Mouse (Mus musculus) layer of hippocampus, postnatal 10 days (tissue): ENCODE measurements around the gene Kalrn. TPM values are rescaled to one million over a fixed set of nuclear protein-coding genes. Genes with fewer than 3 reads are reported as not detected.

Source experiments
- DNase-seq, 2 experiments: peaks; one replicate each; pipeline ENCODE4 v3.0.0; 2021; ENCODE audit warnings: low spot score in 2 of 2
- total RNA-seq, 2 experiments: library from RNA; stranded (reverse); gene quantifications; 2 replicates each; pipeline ENCODE4 v1.2.3; 2021

Kalrn gene
- total RNA-seq, 2 experiments from 2014 or later: 312 to 341 TPM

- no peak for DNase-seq
These were observed 627.3 kb downstream of the Kalrn start for GRCm38 (mm10) chr16:33946021-33946420.

- no peak for DNase-seq
These were observed 628.6 kb downstream of the Kalrn start for GRCm38 (mm10) chr16:33944772-33945171.

GRCm38 (mm10) chr16:33944126-33944525 lies 629.2 kb downstream of the Kalrn start:
- no peak for DNase-seq

DNA sequence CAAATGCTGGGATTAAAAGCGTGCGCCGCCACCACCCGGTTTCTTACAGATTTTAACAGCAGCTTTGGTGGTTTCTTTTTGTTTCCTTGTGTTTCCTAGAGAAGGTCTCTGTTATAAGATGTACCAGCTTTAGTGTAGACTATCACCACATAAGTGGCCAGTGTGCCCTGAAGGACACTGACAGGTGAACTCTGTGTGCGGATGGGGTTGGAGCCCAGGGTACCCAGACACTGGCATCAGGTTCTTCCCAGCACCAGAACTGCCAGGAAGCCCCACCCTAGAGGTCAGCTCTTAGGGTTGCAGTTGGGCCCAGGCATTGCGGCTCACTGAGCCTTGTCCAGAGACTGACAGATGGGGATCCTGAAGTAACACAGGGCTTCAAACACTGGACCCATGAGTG lies 629.9 kb downstream of the Kalrn start:
- DNase-seq: no peak

- DNase-seq: no peak
These were observed 631.0 kb downstream of the Kalrn start for GRCm38 (mm10) chr16:33942341-33942740.

- peak; percentile 46 to 62 for DNase-seq
These were observed 632.0 kb downstream of the Kalrn start for GRCm38 (mm10) chr16:33941271-33941781.

GRCm38 (mm10) chr16:33940095-33940494 lies 633.2 kb downstream of the Kalrn start:
- no peak for DNase-seq

DNA sequence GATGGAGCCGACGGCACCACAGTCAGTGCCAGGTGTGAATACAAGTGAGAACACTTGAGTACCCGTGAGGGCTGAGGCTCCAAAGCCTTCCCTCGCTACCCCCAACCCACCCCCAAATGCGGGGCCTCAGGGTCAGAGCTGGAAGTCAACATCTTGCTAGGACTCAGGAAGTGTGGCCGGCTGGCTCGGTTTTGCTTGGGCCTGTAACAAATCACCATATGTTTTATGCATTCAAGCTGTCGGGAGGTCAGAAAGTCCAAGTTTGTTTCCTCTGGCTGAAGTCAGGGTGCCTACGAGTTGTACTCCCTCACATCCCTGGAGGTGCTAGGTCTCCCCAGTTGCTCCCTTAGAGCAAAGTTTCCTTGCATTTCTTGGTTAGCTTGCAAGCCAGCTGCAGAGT lies 633.7 kb downstream of the Kalrn start:
- DNase-seq: no peak

- no peak for DNase-seq
These were observed 634.2 kb downstream of the Kalrn start for GRCm38 (mm10) chr16:33939133-33939531.

GRCm38 (mm10) chr16:33938311-33939132 lies 634.8 kb downstream of the Kalrn start:
- DNase-seq: no peak

DNA sequence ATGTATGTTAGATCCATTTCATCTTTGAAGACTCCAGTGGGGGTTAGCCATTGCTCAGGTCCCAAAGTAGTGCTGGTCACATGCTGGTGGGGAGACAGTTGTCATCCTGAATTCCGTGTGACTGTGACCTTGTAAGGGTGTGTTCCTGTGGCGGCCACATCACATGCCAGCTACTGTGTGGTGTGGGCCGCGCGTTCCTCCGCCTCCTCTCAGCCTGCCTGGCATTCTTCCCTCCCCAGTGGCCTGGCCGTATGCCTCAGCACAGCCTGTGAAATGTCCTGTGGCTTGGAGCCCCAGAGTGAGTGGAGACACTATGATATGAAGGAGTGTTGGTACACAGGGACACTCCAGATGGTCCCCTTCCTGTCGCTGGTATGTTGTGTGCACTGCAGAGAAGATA lies 635.8 kb downstream of the Kalrn start:
- DNase-seq: peak; percentile 55 to 61

DNA sequence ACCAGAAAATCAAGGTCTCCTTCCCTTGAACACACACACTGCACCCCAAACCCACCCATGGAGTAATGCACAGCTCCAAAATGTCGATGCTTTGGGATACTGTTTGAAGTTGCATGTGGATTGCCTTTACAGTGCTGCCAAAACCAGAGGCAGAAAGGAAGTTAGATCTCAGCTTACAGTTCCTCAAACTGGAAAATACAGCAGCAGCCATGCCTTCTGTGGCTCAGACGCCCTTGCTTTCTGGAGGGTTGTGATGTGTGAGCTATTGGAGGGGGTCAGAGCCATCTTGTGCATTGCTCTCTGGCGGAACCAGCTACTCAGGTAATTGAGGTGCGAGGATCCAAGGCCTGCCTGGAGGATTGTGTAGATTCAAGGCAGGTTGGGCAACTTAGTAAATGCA lies 636.4 kb downstream of the Kalrn start:
- no peak for DNase-seq

DNA sequence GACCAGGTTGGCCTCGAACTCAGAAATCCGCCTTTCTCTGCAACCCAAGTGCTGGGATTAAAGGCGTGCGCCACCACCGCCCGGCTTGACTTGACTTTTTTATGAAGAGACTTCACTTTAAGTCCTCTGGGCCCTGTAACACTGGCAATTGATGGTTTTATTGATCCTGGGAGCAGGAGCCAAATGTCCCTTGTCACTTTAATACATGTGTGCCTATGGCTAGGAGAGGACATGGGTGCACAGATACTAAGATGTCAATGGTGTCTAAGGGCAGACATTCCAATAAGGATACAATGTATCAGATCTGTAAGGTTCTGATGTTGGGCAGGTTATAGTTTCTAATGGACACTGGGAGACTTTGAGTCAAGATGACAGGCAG lies 637.9 kb downstream of the Kalrn start:
- no peak for DNase-seq

DNA sequence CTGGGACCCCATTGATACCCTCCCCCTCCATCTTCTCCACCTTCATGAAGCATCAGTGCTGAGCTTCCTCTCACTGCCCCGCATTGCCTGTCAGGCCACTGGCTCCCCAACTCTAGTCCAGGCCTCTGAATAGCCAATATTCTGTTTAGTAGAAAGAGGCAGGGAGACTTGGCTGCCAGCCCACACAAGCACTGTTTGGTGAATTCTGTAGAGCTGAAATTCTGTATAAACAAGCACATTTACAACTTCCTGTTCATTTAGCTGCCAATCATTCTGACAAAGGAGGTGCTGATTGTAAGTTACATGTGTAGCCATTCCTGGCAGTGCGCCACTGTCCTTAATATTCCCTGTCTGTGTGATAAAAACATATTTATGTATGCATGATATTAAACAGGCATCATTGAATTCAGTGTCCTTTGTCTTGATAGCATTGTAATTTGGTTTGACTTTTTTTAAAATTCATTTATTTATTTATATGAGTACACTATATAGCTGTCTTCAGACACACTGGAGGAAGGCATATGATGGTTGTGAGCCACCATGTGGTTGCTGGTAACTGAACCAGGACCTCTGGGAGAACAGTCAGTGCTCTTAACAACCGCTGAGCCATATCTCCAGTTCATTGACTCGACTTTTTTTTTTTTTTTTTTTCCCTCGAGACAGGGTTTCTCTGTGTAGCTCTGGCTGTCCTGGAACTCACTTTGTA lies 638.5 kb downstream of the Kalrn start:
- peak; percentile 51 to 68 for DNase-seq

DNA sequence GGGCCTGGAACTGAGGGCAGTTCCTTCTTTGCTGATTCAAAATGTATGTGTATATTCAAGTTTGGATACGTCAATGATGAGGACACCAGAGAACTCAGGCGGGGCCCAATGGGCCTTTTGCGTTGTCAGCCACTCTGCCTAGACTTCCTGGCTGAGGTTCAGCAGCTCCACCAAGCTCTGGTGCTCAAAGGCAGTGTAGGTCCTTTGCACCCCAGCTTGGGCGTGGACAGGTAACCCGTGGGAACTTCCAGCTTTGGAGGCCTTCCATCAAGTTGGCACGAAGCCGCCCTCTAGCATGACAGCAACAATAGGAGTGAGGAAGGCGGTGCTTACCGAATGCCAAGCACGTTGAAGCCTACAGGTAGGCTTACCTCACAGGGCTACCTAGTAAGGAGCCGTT lies 639.9 kb downstream of the Kalrn start:
- DNase-seq: no peak

- no peak for DNase-seq
These were observed 641.2 kb downstream of the Kalrn start for GRCm38 (mm10) chr16:33932126-33932525.

GRCm38 (mm10) chr16:33931682-33932081 lies 641.6 kb downstream of the Kalrn start:
- DNase-seq: no peak

GRCm38 (mm10) chr16:33930785-33931184 lies 642.5 kb downstream of the Kalrn start:
- DNase-seq: no peak

DNA sequence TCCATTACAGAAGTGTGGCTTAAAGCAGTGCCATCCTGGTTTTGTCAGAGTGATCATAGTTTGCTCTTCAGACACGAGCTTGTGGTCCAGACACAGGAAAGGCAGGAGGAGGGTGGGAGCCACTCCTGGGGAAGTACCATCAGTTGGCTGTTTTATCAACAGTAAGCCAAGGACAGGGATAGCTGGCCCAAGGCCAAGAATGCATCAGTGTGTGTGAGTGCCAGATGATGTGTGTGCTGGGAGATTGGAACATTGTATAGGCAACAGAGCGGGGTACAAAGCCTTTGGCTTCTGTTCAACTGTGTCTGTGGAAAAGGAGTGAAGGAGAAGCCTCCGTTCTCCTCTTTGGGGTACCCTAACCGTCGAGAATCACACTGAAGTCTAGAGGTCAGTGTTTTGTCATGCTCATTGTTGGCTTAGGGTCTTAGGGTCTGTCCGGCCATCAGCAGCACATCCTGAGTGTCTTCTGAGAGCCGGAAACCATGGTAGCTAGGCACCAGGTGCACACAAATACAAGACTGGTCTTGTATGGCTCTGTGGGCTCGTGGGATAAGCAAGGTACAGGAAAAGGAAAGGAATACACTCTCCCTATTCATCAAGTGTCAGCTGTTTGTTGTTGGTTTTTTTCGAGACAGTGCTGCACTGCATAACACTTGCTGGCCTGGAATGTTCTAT lies 644.4 kb downstream of the Kalrn start:
- DNase-seq: no peak

- DNase-seq: no peak
These were observed 646.0 kb downstream of the Kalrn start for GRCm38 (mm10) chr16:33927263-33927824.

GRCm38 (mm10) chr16:33923758-33924157 lies 649.6 kb downstream of the Kalrn start:
- DNase-seq: no peak

DNA sequence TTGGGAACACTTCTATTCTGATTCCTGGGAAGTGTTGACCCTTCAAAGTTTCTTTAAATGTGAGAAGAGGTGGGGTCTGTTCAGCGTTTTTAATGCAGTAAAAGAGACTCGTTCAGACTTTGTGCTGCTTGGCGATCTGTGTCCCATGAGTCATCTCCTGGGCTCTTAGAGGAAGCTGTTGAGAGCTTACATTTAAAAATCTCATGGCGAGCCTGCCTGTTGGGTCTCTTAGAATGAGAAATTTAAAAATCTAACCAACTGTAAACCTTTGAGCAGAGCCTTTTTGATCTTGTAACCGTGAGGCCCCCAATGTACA lies 650.4 kb downstream of the Kalrn start:
- DNase-seq: no peak
